Mouse (Mus musculus) brain, embryonic 14.5 days (tissue): ENCODE results near the gene Cab39.

ENCODE experiments used
- CTCF ChIP-seq: fragments of 200-500 bp; IDR thresholded peaks from 2 replicates; pipeline ENCODE4 v1.5.1; 2012; ENCODE audit warnings: inconsistent platforms, mild to moderate bottlenecking, moderate library complexity, borderline replicate concordance; ENCODE audit not compliant: insufficient read depth, insufficient read length; ENCODE audit errors: extremely low read depth
- POLR2A ChIP-seq: fragments of 200-500 bp; IDR thresholded peaks from 2 replicates; pipeline ENCODE4 v1.6.1; 2012; ENCODE audit warnings: mild to moderate bottlenecking, inconsistent platforms, borderline replicate concordance; ENCODE audit not compliant: poor library complexity, insufficient read depth, insufficient read length, severe bottlenecking; ENCODE audit errors: extremely low read depth

GRCm38 (mm10) chr1:85856266-85856665 lies 63.0 kb downstream of the Cab39 start:
- TF ChIP-seq CTCF = no peak
- TF ChIP-seq POLR2A = no peak
